Mouse (Mus musculus) embryonic fibroblast, embryonic 13.5 days (primary cell): ENCODE measurements around the gene Plcb3. TPM values are rescaled to one million over a fixed set of nuclear protein-coding genes. Genes with fewer than 3 reads are reported as not detected.

Experiments
- H3K27ac ChIP-seq: 2 replicates; pipeline ENCODE4 v1.5.1; 2012; ENCODE audit warnings: low read length, control low read depth, inconsistent platforms; ENCODE audit not compliant: insufficient read depth
- H3K4me1 ChIP-seq: 2 replicates; pipeline ENCODE4 v1.6.1; 2011; ENCODE audit warnings: low read length; ENCODE audit not compliant: control insufficient read depth, insufficient read depth
- H3K4me3 ChIP-seq: 2 replicates; pipeline ENCODE4 v1.5.1; 2011; ENCODE audit warnings: mild to moderate bottlenecking, control low read depth, low read length; ENCODE audit not compliant: insufficient read depth
- CTCF ChIP-seq: IDR thresholded peaks from 2 replicates; pipeline ENCODE4 v1.5.1; 2011; ENCODE audit warnings: mild to moderate bottlenecking, control low read depth, low read length, moderate library complexity, borderline replicate concordance; ENCODE audit not compliant: insufficient read depth
- POLR2A ChIP-seq: IDR thresholded peaks from 2 replicates; pipeline ENCODE4 v1.6.1; 2011; ENCODE audit warnings: low read depth, mild to moderate bottlenecking, control low read depth, low read length, moderate library complexity
- polyA plus RNA-seq: library from polyadenylated mRNA; stranded (reverse); fragments of >200 nt; gene quantifications from 2 replicates; pipeline ENCODE4 v1.2.4, GENCODE M21; 2011; ENCODE audit warnings: low read depth; ENCODE audit not compliant: missing spikeins, insufficient read length

Gene Plcb3
- polyA plus RNA-seq, 1 experiment = 56.2 TPM

- Histone ChIP-seq H3K27ac (peak overlapping the region; percentile 37), H3K4me3 (peak overlapping the region; percentile 84), H3K4me1 (peaks cover 11% of the 10 kb centered on the region; the same call in 1 of the 2 replicates)
- TF ChIP-seq POLR2A (peak; percentile 55), CTCF (no peak)
Observed at GRCm38 (mm10) chr19:6920741-6921636, 55.3 kb downstream of the Plcb3 start.

DNA sequence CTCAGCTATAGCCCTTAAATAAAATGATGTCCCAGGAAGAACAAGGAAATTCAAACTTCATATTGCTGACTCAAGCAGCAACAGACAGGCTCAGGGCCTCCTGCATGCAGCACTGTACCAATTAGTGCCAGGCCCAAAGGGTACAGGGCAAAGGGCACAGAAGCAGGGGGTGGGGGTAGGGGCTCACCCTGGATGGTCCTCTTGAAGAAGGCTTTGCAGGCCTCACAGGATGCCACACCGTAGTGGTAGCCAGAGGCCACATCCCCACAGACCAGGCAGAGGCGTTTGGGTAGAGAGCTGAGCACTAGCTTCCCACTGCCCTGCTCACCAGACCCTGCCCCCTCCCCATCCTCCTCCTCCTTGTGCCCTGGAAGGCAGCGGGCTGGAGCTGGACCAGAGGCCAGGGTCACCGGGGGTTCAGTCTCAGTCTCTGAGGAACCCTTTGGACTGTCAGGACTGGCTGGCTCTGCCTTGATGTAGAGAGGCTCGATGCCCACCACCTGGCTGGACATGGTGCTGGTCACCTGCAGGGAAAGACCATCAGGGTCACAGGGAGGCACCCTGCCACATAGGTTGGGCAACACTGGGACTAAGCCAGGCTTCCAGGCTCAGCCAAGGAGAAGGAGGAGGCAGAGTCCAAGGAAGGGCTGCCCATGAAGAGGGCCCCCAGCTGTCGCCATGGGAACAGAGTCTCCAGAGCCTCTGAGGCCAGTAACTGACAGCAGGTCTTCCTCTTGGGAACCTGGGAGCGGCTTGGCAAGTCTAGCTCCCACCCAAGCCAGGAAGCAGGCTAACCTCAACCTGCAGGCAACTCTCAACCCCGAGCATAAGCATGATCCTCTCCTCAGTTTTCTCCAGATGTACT, 56.2 kb downstream of the Plcb3 start:
- Histone ChIP-seq H3K4me3 (peak overlapping the region; percentile 84), H3K4me1 (peaks cover 11% of the 10 kb centered on the region; the same call in 1 of the 2 replicates), H3K27ac (no peak overlapping the region)
- no peak for TF ChIP-seq CTCF
- no peak for TF ChIP-seq POLR2A

- Histone ChIP-seq H3K4me3 (no peak overlapping the region), H3K27ac (no peak overlapping the region), H3K4me1 (peaks cover 11% of the 10 kb centered on the region; the same call in 1 of the 2 replicates)
- TF ChIP-seq POLR2A = no peak
- TF ChIP-seq CTCF = no peak
Observed at GRCm38 (mm10) chr19:6919431-6919830, 56.8 kb downstream of the Plcb3 start.

DNA sequence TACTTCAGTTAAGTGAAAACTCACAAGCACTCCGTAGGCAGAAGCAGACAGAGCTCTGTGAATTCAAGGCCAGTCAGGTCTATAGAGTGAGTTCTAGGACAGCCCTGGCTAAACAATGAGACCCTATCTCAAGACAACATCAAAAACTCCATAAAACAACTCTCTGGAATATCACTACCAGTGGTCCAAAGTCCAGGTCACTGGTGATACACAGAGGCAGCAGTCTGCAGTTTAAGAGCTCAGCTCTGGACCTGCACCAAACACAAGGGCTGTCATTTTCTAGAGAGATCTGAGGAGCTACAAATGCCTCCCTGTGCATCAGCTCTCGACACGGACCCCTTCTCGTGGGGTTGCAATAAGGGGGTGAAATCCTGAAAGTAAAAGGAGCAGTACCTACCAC, 57.9 kb downstream of the Plcb3 start:
- TF ChIP-seq POLR2A = no peak
- H3K4me3 ChIP-seq = no peak overlapping the region
- H3K4me1 ChIP-seq = peaks cover 11% of the 10 kb centered on the region; the same call in 1 of the 2 replicates
- no peak overlapping the region for H3K27ac ChIP-seq

DNA sequence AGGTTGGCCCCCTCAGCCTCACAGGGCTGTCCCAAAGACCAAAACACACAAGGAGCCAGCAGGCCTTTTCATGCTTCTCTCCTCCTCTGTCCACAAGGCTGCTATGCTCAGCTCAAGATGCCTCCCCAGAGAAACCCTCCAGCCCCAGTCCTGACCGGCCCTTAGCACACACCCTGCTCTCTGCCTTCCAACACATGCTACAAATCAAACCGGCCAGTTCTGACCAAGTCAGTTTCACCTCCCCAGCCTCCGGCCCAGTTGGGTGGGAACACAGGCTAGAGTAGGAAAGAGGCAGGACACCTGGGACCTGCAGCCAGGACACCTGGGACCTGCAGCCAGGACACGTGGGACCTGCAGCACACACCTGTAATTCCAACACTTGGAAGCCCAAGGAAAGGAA, 59.8 kb downstream of the Plcb3 start:
- TF ChIP-seq CTCF = no peak
- TF ChIP-seq POLR2A = no peak
- Histone ChIP-seq H3K27ac (no peak overlapping the region), H3K4me3 (no peak overlapping the region), H3K4me1 (peaks cover 8% of the 10 kb centered on the region; the same call in 1 of the 2 replicates)

DNA sequence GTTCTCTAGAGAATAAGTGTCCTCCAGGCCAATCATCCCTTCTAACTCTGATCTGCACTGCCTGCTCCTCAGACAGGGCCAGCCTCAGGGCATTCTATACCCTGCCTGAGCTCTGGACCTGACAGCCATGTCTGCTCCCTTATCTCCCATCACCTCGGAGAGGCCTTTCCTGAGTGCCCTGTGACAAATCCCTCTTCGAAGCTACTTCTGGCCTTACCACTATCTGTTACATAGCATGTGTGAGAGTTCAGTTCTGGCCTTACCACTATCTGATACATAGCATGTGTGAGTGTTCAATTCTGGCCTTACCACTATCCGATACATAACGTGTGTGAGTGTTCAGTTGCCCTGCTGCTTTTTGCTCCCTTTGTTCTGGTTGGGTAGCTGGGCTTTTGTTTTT, 61.0 kb downstream of the Plcb3 start:
- no peak for TF ChIP-seq CTCF
- TF ChIP-seq POLR2A = no peak
- no peak overlapping the region for H3K4me3 ChIP-seq
- no peak overlapping the region for H3K27ac ChIP-seq
- peaks cover 5% of the 10 kb centered on the region; the same call in 1 of the 2 replicates for H3K4me1 ChIP-seq

DNA sequence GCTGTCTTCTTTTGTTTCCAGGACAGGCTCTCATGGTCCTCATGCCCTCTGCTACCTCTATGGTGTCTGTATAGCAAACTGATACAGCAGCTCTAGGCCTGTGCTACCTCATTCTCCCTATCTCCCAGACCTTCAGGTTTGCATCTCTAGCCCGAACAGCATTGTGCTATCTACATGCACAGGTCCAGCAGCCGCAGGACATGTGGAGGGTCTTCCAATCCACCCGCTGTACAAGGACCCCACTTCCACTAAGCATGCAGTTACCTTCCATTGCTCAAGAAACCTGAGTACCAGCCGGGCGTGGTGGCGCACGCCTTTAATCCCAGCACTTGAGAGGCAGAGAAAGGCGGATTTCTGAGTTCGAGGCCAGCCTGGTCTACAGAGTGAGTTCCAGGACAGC, 61.7 kb downstream of the Plcb3 start:
- peaks cover 2% of the 10 kb centered on the region; the same call in 1 of the 2 replicates for H3K4me1 ChIP-seq
- TF ChIP-seq CTCF (no peak), POLR2A (no peak)
- H3K4me3 ChIP-seq = no peak overlapping the region

DNA sequence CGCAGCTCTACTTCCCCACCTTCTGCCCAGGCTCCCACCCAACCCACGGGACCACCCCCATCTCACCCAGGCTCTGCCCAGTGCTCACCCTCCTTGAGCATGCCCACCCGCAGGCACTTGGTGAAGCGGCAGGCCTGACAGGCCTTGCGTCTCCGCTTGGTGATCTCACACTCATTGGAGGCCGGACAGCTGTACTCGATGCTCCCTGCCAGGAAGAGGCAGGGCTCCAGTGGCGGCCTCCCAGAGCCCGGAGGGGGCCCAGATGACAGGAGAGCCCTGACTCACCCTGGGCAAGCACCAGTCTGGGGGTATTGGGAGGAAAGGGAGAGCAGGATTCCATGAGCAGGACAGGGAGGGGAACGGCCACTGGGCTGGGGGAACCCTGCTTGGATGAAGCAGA, 62.3 kb downstream of the Plcb3 start:
- Histone ChIP-seq H3K4me1 (no peaks in the 10 kb centered on the region; the same call in 1 of the 2 replicates), H3K27ac (no peak overlapping the region), H3K4me3 (no peak overlapping the region)
- TF ChIP-seq CTCF = no peak
- no peak for TF ChIP-seq POLR2A

More for the DNA sequence above, 61.7 kb downstream of the Plcb3 start:
- no peak overlapping the region for H3K27ac ChIP-seq

GRCm38 (mm10) chr19:6913036-6913435, 63.2 kb downstream of the Plcb3 start:
- TF ChIP-seq POLR2A (no peak), CTCF (no peak)
- no peaks in the 10 kb centered on the region; the same call in 1 of the 2 replicates for H3K4me1 ChIP-seq
- H3K27ac ChIP-seq = no peak overlapping the region
- H3K4me3 ChIP-seq = no peak overlapping the region
